Mouse (Mus musculus) thymus, postnatal 0 days (tissue): ENCODE results near the gene Cfap157. TPM values are rescaled to one million over a fixed set of nuclear protein-coding genes. Genes with fewer than 3 reads are reported as not detected.

Experiments
- DNase-seq: peaks from one replicate; pipeline ENCODE4 v3.0.0-alpha.2; 2015; ENCODE audit warnings: low spot score
- polyA plus RNA-seq: library from polyadenylated mRNA; unstranded; fragments of >200 nt; fragmentation: Nextera tagmentation; extraction: Ambion mirVana; gene quantifications from 2 replicates; pipeline ENCODE4 v1.2.1, GENCODE M21; 2015

The Cfap157 gene
- polyA plus RNA-seq: 4.4 and 4.7 TPM in 2 replicates

DNA sequence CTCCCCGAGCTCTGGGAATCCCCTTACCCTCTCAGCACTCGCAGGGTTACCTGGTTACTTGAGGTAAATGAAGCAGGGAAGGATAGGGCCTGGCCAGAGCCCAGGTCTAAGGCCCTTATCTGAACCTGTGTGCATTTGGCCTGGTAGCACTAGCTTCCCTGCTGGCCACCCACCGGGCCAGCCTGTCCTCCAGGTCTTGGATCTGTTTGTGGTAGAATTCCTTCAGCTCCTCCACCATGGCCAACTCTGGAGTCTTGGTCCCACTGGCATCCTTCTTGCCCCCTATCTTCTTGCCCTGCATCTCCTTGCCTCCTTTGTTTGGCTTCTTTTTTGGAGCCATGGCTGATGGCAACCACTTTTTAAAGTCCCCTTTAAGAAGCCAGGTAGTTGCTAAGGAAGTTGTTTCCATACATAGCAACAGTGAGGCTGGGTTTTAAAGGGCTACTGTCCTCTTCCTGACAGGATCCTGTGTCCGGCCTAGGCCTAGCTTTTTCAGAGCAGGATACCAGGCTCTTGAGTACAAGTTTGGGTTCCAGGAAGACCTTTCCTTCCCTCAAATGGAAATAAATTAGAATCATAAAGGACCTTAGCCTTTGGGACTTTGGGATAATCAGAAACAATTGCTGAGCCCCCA is at the start of gene Cfap157:
Gene Cfap157 (minus strand): TSS at position 381 of the 634 bp plus-strand sequence.
- DNase-seq: no peak

DNA sequence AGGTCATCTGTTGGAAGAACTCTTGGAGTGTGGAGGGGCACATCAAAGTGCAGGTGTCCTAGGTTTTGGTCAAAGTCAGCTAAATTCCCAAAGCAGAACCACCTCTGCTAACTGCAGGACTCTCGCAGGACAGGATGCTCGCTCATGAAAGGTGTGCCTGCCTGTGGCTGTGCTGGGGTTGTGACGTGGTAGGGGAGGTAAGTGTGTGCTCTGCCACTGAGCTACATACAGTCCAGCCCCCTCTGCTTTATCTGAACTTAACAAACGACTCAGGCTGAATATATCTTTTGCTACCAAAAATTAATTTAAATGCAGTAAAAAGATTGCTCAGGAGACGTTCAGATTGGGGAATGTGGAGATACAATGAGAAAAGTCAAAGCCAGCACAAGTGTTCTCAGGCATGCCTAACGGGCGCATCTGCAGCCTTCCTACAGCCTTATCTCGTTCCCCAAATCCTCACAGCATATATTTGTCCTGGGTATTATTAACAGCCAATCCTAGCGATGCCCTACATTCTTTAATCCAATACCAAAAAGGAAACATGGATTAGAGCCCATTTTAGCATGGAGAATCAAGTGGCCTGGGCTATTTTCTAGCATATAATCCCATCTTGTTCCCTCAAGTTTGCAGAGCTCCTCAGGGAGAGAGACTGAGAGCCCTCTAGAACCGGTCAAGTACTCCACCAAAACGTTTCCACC is 44.9 kb upstream of the Cfap157 start:
- DNase-seq: no peak

DNA sequence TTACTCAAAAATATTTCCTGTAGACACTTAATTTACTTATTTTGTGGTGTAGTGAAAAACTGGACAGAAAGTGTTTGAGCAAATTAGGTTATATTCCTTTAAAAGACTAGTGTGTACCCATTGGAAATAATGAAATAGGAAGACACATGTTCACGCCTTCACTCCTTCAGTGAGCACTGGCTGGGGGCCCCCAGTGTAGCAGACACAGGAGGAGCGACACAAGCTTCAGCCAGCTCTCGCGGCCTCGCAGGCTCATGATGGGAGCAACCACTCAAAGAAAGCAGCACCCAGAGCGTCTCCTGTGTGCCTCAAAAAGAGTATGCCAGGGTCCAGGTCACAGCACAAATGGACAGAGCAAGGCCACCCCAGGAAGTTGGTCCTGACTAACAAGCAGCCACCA is 41.6 kb upstream of the Cfap157 start:
- DNase-seq: no peak

DNA sequence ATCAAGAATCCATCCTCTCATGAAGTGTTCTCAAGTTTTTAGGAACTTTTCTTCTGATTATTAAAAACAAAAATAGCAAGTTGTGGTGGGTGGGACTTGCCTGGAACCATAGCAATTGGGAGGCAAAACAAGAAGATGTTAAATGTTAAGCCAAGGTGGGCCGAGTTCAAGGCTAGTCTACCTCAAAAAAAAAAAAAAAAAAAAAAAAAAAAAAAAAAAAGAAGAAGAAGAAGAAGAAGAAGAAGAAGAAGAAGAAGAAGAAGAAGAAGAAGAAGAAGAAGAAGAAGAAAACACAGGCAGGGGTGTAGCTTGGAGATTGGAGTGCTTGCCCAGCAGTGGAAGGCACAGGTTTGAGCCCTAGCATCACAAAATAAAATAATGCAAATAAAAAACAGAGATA is 40.5 kb upstream of the Cfap157 start:
- DNase-seq: no peak

DNA sequence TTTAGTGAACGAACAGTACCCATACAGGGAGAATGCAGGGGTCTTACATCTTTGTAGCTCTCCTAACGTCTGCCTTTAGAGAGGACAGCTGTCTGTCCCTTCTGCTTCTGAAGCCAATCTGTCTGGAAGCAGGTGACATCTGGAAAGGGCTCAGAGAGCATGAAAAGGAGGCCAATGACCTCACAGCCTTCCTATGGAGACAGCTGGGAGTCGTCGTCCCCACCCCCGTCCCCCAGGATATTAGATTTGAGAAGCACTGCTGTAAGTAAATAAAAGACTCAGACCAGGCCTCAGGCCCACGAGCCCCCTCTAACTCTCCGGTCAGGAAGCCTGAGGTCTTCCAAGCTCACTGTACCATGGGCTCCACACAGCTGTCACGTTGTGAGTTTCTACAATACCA is 40.0 kb upstream of the Cfap157 start:
- DNase-seq: no peak

DNA sequence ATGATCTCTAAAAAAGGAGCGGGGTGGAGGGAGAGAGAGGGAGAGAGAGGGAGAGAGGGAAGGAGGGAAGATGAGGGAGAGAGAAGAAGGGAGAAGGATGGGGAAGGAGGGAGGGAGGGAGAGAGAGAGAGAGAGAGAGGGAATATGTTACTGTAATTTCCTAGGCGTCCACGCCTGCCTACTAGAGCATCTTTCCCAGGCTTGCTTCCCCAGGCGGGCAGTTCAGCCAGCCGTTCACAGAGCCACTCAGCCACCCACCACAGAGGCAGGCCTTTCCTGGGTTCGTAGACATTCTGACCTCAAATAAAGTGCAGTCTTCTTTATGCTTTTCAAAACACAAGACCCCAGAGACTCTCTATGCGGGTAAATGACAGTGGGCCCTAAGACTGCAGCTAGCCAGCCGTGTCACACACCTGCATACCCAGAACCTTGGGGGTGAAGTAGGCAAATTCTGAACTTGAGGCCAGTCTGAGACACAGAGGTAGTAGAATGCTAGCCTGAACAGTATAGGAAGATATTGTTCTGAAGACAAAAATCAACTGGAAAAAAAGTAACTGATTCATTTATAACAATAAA is 39.4 kb upstream of the Cfap157 start:
- DNase-seq: no peak

DNA sequence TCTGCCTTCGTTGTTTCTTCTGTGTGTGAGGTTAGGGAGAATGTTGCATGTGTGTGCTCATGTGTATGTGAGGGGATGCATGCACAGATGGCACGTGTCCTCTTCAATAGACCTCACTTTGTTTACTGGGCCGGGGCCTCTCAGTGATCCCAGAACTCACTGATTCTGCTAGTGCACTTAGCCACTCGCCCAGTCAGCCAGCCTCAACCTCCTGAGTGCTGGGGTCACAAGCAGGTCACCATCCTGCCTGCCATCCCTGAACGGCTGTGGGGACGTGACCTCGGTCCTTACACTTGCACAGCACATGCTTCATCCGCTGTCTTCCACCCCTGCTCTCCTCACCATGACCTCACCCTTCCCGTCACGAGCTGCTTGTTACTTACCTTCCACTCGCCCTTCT is 38.9 kb upstream of the Cfap157 start:
- no peak for DNase-seq

DNA sequence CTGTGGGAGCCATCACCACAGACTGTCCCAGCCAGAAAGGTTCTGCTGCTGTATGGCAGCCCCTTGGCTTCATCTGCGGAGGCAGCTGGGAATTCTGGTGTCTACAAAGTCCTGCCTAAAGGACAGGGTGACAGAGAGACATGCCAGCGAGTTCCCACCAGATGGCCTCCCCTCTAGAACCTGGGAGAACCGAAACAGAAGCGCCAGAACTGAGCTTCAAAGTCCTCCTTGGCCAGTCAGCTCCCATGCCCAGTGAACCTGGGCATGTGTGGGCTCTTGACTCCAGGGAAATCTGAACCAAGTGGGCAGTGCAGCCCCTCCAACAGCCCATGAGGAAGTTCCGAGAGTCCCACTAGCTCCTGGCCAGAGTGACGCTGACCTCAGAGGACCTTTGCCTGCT is 38.4 kb upstream of the Cfap157 start:
- DNase-seq: no peak

DNA sequence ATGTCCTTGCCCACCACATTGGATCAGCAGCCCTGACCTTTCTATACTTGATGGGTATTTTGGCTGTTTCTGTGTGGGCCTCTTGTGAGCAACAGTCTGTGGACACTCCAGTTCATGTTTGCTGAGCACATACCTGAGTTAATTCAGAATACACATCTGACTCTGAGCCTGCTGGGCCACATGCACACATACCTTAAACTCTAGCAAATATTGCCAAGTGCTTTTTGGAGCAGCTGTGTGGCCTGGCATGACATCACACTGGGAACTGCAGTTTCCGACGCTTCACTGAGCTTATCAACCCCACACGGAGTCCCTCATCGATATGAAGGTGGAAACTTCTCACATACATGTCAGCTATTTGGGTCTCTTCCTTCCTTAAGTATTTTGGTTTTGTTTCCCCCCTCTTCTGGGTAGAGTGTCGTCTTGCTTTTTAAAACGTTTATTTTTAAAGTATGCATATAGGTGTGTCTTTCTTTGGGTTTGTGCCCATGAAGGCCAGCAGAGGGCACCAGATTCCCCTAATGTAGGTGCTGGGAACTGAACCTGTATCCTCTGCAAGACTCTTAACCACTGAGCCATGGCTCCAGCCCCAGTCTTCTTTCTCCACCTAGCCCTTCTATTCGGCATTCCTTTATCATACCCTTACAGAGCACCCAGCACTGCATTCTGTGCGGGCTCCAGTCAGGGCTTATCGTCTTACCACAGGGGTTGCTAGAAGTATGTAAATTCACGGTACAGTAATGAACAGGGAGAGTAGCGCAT is 37.0 kb upstream of the Cfap157 start:
- DNase-seq: peak; percentile 63

DNA sequence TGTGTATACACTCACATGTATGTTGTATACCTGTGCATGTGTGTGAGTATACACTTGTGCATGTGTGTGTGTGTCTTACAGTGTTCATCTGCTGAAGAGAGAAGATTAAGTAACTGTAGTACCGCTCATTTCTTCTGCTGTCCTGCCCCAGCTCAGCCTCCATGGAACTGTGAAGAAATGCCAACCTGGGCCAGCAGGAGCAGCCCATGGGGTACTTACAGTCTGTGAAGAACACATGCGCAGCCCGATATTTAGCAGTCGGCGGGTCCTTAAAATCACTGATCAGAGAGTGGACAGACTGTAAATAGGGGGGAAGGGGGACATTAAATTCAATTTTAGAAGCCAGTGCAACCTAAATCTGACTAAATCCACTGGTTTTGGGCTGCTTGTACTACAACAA is 34.0 kb upstream of the Cfap157 start:
- no peak for DNase-seq

DNA sequence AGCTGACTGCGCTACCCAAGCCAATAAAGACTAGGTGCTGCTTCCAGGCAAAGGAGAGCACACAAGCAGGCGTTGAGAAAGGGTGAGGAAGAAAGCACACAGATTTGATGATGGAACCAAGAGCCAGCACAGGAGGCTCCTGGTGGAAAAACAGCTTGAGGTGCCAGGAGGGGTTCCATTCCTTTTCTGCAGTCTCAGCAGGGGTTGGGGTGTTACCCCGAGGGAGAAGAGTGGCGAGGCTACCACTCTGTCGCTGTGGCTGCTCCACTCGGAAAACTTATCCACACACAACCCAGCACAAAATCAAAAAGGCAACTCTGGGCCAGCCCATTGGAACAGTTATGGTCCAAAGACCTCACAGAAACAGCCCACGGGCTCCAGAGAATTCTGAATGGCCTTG is 33.4 kb upstream of the Cfap157 start:
- DNase-seq: no peak

DNA sequence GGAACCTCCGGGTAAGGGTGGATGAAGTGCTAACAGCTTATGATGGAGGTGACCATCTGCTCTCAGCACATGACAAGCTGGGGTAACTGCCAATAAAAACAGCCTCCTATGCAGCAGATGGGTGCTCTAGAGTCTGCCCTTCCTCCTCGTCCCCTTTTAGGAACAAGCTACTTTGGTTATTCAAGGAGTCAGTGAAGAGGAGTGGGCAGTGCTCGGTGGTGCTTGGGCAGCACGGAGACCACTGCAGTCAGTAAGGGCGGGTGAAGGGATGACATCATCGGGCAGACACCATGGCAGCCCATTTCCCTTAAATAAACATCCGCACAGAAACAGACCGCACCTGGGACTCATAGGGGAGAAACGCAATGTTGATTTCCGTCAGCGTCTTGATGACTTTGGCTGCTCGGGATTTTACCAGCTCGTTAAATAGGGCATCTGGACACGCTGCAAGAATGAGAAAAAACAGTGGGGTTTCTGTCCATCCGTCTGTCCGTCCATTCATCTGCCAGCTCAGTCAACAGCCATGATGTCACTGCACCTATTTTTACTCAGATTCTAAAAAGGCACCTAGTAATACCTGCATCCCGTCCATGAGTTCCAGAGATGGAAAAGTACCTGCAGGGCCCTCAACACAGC is 32.8 kb upstream of the Cfap157 start:
- DNase-seq: no peak

DNA sequence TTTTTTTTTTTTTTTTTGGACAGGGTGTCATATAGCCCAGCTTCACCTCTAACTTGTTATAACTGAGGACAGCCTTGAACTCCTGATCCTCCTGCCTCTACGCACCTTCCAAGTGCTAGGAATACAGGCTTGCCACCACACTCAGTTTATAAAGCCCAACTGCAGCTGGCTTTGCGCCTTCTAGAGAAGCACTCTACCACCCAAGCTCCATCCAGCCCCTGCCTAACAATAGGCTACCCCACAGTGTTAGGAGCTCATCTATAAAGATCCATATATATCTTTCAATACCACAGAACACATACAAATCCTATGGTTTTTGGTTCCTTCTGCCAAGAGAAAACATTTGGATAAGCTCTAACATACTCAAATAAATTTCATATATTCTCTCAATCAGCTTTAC is 32.3 kb upstream of the Cfap157 start:
- DNase-seq: no peak

DNA sequence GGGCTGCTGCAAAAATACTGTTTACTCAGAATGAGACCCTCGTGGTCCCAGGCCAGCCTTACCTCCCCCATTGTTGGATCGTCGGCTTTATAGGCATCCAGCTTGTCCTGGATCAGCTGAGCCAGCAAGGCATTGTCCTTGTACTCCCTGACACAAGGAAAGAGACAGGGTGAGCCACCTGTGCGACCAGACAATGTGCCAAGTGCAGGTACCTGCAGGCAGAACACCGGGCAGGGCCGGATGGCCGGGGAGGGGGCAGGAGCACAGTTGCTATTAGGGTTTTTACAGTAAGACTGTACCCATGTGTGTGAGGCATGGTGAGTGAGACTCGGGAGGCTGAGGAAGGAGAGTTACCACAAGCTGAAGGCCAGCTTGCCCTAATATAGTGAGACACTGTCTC is 27.7 kb upstream of the Cfap157 start:
- no peak for DNase-seq

DNA sequence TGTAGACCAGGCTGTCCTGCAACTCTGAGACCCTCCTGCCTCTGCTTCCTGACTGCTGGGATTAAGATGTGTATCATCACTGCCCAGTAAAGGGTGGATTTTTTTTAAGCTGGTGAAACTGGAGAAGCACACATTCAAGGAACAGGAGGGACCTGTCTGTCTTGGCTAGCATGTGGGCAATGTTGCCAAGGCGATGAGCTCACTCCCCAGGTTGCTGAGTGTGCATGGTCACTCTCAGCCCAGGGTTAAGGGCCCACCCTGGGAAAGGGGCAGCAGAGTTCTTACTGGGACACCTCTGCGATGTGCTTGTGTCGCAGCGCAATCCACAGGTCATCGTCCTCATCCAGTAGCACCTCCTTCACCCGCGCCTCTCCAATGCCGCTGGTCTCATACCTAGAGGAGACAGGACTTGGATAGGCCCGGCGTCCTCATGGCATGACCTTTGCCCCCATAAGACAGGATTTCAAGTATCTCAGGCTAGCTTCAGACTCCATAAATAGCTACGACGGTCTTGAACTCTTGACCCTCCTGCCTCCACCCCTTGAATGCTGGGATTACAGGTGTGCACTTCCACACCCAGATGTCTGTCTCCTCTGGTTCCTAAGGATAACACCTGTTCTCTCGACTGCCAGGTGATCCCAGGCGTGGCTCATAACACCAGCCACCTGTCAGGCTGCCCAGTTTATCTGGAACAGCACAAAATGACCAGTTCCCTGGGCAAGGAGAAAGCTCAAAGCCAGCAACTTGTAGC is 24.8 kb upstream of the Cfap157 start:
- DNase-seq: no peak

DNA sequence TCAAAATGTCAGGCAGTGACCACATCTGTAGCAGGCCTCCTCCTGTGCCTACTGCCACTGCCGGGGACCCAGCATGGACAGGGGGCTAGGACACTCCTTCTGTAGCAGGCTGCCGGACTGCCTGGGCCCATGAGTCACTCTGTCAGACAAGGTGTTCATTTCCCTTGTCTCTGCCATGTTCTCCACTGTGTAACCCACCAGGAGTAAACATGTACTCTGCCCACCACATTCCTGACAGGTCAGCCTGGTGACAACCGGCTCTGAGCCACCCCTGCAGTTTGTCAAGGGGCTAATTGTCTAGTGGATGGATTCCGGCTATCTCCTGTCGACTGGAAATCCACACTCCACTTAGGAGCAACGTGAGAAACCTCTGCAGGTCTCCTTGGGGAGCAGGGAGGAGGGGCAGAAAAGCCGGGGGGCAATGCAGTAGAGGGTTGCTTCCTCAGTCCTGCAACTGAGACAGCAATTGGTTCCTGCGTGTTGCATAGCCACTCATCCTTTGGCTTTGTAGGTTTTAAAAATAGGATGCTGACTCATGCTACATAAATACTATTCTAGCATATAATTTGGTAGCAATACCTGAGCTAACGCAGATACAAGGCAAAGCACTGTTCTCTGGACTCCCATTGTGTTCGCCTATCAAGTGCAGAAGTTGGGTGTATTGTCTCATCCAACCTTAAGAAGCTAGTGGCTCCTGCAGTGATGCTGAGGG is 14.2 kb upstream of the Cfap157 start:
- no peak for DNase-seq

DNA sequence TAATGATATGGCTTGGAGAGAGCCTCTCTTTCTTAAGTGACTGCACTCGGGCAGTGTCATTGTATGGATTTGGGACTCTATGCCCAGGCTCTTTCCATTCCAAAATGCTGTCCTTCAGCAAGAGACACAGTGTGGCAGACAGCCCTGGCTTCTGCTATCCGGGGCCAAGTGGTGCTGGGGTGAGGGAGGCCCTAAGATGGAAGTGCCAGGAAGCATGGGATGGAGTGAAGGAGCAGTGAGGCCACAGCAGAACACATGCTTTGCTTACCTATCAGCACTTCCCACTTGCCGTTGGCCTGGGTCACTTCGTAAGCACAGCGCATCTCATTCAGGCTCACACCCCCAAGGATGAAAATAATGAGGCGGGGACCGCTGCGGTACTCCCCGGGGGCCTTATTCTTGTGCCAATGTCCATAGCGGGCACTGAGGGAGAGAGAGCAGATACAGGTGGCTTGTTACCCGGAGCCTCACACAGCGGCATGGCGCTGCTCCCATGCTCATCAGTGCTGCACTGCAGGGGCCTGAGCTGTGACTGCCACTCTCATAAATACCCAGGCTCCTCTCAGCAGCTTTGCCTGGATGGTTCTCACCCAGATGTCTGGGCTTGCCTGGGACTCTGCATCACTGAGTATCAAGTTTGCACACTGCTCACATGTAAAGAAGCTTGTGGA is 11.7 kb upstream of the Cfap157 start:
- no peak for DNase-seq

DNA sequence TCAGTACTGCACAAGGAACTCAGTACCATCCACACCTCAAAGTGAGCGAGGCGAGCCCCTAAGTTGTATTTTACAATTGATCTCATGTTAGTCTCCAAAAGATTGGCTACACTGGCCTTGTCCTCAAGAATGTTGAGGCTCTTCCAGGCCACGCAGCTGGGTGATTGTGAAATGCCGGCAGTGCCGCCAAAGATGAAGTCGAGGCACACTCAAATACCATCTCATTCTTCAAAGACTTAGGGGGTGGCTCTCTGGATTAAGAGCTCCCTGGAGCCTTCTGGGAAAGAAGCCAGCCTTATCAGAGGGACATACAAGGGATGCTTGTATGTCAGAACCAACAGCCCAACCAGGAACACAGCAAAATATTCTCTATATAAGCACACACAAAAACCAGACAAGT is 7.1 kb upstream of the Cfap157 start:
- DNase-seq: no peak

DNA sequence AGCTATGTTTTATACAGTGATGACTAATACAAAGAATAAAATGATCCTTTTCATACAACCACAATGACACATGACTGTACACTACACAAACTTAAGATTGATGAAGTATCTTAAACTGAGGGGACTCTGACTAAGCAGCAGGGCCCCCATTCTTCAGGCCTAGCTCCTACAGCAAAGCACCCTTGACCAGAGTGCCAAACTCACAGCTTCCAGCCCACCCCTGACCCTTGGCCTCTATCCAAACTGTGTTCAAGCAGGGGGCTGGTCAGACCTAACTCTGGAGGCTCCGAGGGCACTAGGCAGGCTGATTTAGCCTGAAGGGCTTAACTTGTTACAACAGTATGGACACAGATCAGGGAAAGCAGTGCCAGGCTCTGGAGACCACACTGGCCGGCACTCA is 4.4 kb upstream of the Cfap157 start:
- DNase-seq: no peak

DNA sequence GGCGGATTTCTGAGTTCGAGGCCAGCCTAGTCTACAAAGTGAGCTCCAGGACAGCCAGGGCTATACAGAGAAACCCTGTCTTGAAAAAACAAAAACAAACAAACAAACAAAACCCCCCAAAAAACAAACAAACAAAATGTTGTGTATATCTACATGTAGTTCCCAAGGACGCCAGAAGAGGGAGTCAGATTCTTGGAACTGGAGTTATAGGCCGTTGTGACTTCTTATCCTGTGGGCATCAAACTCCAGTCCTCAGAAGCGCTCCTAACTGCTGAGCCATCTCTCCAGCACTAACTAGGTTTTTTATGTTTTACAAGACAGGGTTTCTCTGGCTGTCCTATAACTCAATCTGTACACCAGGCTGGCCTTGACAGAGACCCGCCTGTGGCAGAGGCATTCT is 2.9 kb upstream of the Cfap157 start:
- DNase-seq: no peak
